Mouse (Mus musculus) CH12.LX (cell line): Measurements from ENCODE around the gene Fosl1.

ENCODE experiments used
- CTCF ChIP-seq, 2 experiments: IDR thresholded peaks in 1 of 2; conservative IDR thresholded peaks in 1 of 2; 2 replicates each; pipeline ENCODE4 v1.5.1; 2011 to 2012; ENCODE audit warnings: low read depth in 2 of 2, low read length in 2 of 2, improper control_type of control experiment in 1 of 2, inconsistent platforms in 1 of 2, mild to moderate bottlenecking in 1 of 2, moderate library complexity in 1 of 2
- EP300 ChIP-seq: IDR thresholded peaks from 2 replicates; pipeline ENCODE4 v1.6.1; 2011; ENCODE audit warnings: low read length, improper control_type of control experiment
- SMC3 ChIP-seq: IDR thresholded peaks from 2 replicates; pipeline ENCODE4 v1.6.1; 2011; ENCODE audit warnings: low read depth, low read length, improper control_type of control experiment

- TF ChIP-seq EP300: no peak
- no peak for TF ChIP-seq SMC3
- TF ChIP-seq CTCF (conservative IDR thresholded peaks at IDR 0.05 in 1 of 2, IDR thresholded peaks at IDR 0.05 in 1 of 2; ENCODE audit: low read depth in 2 of 2, low read length in 2 of 2): no peak
These were observed 41.4 kb upstream of the Fosl1 start for GRCm38 (mm10) chr19:5405924-5406323.
